Mouse (Mus musculus) lung, adult 2 months (tissue): ENCODE measurements around the gene Trim41. TPM values are rescaled to one million over a fixed set of nuclear protein-coding genes. Genes with fewer than 3 reads are reported as not detected.
A peak's percentile ranks its signal among the peaks of the same experiment; 100 is the strongest.

Experiments used
- DNase-seq: peaks from one replicate; pipeline ENCODE4 v3.0.0; 2022
- H3K4me1 ChIP-seq: fragments of 200-500 bp; 2 replicates; pipeline ENCODE4 v1.6.1; 2011; ENCODE audit warnings: low read length; ENCODE audit not compliant: control insufficient read depth, insufficient read depth
- H3K4me3 ChIP-seq: fragments of 200-500 bp; replicated peaks from 2 replicates; pipeline ENCODE3; 2011; ENCODE audit warnings: low read depth, mild to moderate bottlenecking, control low read depth, low read length; ENCODE audit errors: extremely low read depth
- CTCF ChIP-seq: fragments of 200-500 bp; IDR thresholded peaks from 2 replicates; pipeline ENCODE4 v1.5.1; 2011; ENCODE audit warnings: mild to moderate bottlenecking, low read length, control low read depth; ENCODE audit not compliant: insufficient read depth
- POLR2A ChIP-seq: fragments of 200-500 bp; IDR thresholded peaks from 2 replicates; pipeline ENCODE4 v1.6.1; 2011; ENCODE audit warnings: low read depth, mild to moderate bottlenecking, control low read depth, low read length, borderline replicate concordance; ENCODE audit errors: extremely low read depth
- WGBS: fragments of 180-500 bp; shearing (Covaris S2); methylation state at CpG from one replicate; pipeline ENCODE4 v1.1.7; 2018; 5-methylcytosine and 5-hydroxymethylcytosine counted together
- polyA plus RNA-seq: library from polyadenylated mRNA; depleted of rRNA; stranded (reverse); fragments of >200 nt; gene quantifications from 2 replicates; pipeline ENCODE4 v1.2.3, GENCODE M21; 2012

The Trim41 gene
- polyA plus RNA-seq, 1 experiment: 32.4 TPM

DNA sequence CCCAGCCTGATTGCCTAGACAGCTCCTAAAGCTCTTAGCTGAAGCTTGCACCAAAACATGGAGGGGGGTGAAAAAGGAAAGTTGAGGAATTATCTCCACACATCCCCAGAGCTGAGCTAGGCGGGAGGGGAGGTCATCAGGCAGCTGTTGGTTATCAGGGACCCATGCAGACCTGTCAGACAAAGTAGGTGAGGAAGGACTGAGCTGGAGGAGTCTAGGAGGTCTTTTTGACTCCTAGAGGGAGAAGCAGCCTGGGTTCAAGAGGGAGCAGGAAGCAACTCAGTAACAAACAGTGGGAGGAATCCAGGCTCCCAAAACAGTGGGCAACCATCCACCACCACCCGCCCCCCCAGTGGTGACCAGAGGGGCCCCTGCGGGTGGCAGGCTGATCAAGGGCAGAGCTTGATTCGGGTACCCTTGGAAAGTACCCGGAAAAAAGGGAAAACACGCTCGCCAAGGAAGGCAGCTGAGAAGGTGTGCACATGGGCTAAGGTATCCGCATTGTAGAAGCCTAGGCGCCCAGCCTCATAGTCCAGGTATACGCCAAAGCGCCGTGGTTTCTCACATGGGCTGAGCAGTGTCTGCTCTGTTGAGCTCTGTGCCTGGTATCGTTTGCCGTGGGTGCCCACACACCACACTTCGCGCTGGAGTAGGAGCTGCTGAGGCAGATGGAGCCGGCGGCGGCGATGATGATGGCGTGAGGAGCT, 10.1 kb downstream of the Trim41 start:
- TF ChIP-seq POLR2A (0 out of 2 replicates have a peak, but pooled peaks have one; percentile 10), CTCF (no peak)
- WGBS: 66% methylated on average over 21 of the region's 21 CpGs
- Histone ChIP-seq H3K4me3 (no peak overlapping the region), H3K4me1 (peaks cover 2% of the 10 kb centered on the region; the same call in 1 of the 2 replicates)
- DNase-seq: no peak

DNA sequence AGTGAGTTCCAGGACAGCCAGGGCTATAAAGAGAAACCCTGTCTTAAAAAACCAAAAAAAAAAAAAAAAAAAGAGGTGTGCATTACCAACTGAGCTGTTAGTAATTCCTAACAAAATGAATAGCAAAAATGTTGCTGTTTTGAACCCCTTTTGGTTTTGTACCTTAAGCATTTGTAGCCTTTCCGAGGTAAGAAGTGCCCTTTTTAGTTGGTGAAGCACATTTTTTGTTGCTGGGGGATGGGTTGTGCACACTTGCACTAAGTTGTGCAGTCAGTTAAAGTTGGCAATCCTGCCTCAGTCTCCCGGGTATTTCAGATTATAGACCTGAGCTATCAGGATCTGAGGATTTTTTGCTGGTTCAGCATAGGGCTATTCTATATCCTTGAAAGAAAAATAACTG, 12.2 kb downstream of the Trim41 start:
- peaks cover 12% of the 10 kb centered on the region for H3K4me1 ChIP-seq
- no peak overlapping the region for H3K4me3 ChIP-seq
- 74% methylated on average over 2 of the region's 2 CpGs for WGBS
- DNase-seq: no peak
- no peak for TF ChIP-seq POLR2A

- 92% methylated on average over 2 of the region's 2 CpGs for WGBS
- TF ChIP-seq POLR2A (no peak), CTCF (no peak)
- H3K4me1 ChIP-seq: peaks cover 12% of the 10 kb centered on the region
- H3K4me3 ChIP-seq: no peak overlapping the region
- no peak for DNase-seq
Observed at GRCm38 (mm10) chr11:48803988-48804387, 13.2 kb downstream of the Trim41 start.

- 61% methylated on average over 17 of the region's 17 CpGs for WGBS
Observed at GRCm38 (mm10) chr11:48801831-48802772, 15.1 kb downstream of the Trim41 start.

DNA sequence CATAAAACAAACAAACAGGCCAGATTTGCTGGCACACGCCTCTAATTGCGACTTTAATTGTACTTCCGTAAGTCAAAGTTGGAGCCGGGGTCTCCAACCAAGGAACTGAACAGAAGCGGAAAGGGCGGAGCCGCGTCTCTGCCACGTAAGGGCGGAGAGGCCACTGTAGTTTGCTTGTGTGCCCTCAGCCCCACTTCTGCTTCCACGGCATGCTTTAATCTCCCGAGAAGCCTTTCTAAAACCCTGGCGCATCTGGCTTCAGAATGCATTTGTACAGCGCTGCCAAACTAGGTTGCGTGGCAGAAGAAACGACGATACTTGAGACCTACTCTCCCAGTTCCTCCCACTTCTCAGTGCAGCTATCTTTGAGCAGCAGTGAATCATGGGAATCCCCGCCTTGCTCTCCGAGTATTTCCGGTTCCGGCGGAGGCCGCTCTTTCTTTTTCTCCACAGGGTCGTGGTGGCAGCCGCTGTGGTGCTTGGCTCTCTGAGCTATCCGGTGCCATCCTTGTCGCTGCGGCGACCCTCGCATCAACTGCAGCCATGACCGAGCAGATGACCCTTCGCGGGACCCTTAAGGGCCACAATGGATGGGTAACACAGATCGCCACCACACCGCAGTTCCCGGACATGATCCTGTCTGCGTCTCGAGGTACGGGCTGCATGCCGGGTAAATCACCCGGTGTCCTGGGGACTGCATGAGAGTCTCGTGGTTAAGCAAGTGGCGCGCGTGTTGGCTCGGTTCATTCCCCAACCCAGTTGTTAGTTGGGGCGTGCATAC, 17.0 kb downstream of the Trim41 start, which contains the start of gene Rack1:
TSS of gene Rack1 (plus strand) at position 412 of the 781 bp plus-strand sequence.
- under 1% methylated on average over 47 of the region's 47 CpGs for WGBS
- Histone ChIP-seq H3K4me1 (peaks cover 12% of the 10 kb centered on the region), H3K4me3 (peak within 1 kb of the TSS; percentile 90)
- TF ChIP-seq CTCF: no peak
- peak; percentile 74; the same call in 1 of the 2 replicates for TF ChIP-seq POLR2A
- peak; percentile 90 for DNase-seq

More at GRCm38 (mm10) chr11:48801831-48802772, 15.1 kb downstream of the Trim41 start:
- Histone ChIP-seq H3K4me3 (no peak overlapping the region), H3K4me1 (peaks cover 12% of the 10 kb centered on the region)
- TF ChIP-seq CTCF: no peak
- no peak for TF ChIP-seq POLR2A
- no peak for DNase-seq

GRCm38 (mm10) chr11:48798984-48799920, 17.9 kb downstream of the Trim41 start:
- peaks cover 12% of the 10 kb centered on the region for H3K4me1 ChIP-seq
- peak; percentile 73 for DNase-seq
- H3K4me3 ChIP-seq: peak overlapping the region; percentile 90
- TF ChIP-seq POLR2A (no peak), CTCF (no peak)
- WGBS: 4% methylated on average over 18 of the region's 18 CpGs

GRCm38 (mm10) chr11:48798308-48798707, 18.8 kb downstream of the Trim41 start:
- TF ChIP-seq POLR2A (no peak), CTCF (no peak)
- WGBS: 72% methylated on average over 7 of the region's 7 CpGs
- peaks cover 12% of the 10 kb centered on the region for H3K4me1 ChIP-seq
- no peak for DNase-seq
- H3K4me3 ChIP-seq: no peak overlapping the region

- TF ChIP-seq POLR2A (no peak), CTCF (no peak)
- no peak for DNase-seq
- WGBS: 80% methylated on average over 5 of the region's 5 CpGs
- peaks cover 12% of the 10 kb centered on the region for H3K4me1 ChIP-seq
- no peak overlapping the region for H3K4me3 ChIP-seq
Observed at GRCm38 (mm10) chr11:48797287-48797686, 19.9 kb downstream of the Trim41 start.
